Mouse (Mus musculus) mouse trophoblast stem cell (cell line): ENCODE results near the gene Lrrc8d.

ENCODE experiments used
- in situ Hi-C, 2 experiments: fragments of 300-500 bp; cut with MseI, MboI; formaldehyde crosslinking; loops; 2 replicates in 1 of 2; 3 replicates in 1 of 2; pipeline ENCODE4 v1.15.1; 2025

Gene Lrrc8d

DNA sequence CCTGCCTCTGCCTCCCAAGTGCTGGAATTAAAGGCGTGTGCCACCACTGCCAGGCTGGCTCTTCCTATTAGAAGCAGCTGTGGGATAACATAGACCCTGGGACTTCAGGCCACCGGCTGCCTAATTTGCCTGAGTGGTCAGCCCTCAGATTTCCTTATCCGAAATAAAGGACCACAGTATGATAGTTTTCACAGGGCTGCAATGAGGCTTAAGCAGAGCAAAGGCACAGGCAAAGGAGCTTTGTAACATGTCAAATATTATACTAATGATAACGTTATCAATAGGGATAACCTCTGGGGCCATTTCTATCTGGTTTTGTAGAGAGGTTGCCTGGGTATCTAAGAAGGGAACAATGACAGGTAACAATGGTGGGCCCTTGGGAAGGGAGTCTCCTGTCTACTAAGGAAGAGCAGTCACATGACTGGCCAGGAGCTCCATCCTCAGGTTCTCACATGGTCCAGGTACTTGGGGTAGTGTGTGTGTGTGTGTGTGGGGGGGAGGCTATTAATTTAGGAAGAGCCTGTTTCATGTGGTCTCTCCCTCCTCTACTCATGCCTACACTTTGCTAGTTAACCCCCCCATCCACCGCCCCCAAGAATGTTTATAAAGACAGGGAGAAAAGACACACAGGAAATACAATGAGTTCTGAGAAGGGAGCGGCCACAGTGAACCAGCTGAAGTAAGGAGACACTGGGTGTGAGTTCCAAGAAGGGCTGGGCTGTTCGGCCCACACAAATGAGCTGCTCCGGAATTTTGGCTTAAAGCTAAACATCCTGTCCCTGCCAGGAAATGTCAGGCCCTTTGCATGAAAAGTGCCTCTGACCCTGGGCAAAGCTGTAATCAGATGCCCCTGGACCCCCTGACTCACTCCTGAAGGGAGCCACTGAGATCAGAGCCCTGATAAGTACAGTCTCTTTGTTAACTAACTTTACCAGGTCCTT, 159.3 kb downstream of the Lrrc8d start:
- in situ Hi-C loops, result no loop called here

DNA sequence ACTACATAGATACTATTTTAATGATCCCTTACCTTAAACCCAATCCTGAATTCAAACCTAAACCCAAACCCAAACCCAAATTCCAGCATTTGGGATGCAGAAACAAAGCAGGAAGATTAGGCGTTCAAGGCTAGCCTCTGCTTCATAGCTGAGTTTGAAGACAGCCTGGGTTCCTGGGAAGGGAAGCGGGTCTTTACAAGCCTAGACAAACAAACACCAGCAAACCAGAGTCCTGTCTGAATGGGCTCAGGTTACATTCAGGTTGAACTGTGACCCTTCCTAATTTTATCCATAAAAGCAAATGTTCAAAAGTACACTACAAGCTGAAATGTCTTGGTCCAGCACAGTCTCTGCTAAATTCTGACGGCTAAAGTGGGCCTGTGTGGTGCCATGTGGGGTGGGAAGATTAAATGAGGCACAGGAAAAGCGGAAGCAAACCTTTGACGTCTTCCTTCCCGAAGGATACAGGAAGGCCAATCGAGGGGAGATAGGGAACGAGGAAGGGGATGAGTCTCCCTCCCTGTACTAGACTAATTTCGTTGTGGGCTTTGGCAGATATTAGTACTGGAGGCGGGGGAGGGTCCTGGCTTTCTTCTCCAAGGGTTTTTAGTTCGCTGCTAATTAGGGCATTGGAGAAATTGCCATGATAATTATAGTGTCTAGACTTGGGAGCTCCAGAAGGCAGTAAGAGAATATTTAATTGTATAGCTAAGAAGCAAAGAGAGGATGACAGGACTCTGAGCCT, 160.1 kb downstream of the Lrrc8d start:
- in situ Hi-C loops, result no loop called here

DNA sequence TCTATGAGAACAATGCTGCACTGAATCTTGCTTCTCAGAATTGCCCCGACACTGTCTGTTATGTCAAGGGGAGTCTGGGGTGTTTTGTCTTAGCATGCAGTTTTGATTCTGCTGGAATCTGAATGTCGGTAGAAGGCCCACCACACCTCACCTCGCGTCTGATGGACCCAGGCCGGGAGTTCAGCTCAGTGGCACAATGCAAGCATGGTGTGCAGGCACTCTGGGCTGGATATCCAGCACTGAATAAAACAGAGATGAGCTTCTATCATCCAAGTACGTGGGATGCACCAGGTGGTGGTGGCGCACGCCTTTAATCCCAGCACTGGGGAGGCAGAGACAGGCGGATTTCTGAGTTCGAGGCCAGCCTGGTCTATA, 160.7 kb downstream of the Lrrc8d start:
- in situ Hi-C loops, result no loop called here

GRCm38 (mm10) chr5:105861616-105862015, 161.8 kb downstream of the Lrrc8d start:
- in situ Hi-C loops, result no loop called here

DNA sequence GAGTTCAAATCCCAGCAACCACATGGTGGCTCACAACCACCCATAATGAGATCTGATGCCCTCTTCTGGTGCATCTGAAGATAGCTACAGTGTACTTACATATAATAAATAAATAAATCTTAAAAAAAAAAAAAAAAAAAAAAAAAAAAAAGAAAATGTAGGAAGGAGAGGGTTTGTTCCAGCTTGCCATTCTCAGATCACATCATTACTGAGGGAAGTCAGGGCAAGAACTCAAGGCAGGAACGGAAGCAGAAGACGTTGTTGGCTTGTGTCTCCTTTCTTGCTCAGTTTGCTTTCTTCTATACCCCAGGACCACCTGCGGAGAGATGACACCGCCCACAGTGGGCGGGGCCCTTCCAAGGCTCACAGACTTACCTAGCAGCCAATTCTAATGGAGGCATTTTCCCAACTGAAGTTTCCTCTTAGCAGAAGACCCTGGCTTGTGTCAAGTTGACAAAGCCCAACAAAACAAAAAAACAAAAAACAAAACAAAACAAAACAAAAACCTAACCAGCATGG, 165.4 kb downstream of the Lrrc8d start:
- in situ Hi-C loops, result loop anchor here in 1 of 2 experiments (5.0 kb wide), 1 partner anchor 178 kb away; no protein-coding TSS in a partner anchor

DNA sequence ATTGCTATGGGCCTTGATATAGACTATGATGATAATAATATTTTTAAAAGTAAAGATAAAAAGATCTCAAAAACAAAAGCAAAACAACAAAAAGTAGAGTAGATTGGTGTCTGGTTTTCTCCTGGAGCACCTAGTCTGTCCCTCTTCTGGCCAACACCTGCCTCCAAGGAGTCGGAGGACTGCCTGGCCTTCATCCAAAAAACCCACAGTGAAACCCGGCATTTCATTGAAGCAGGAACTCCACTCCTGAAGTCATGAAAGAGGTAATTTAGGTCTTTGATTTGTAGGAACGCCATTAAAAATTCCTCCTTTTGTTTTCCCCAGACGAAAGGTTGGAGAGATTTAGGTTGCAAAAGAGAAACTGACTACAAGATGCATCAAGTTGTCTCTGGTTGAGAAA, 167.7 kb downstream of the Lrrc8d start:
- in situ Hi-C loops, result loop anchor here in 1 of 2 experiments (5.0 kb wide), 1 partner anchor 180 kb away; no protein-coding TSS in a partner anchor

GRCm38 (mm10) chr5:105867841-105868447, 168.2 kb downstream of the Lrrc8d start:
- in situ Hi-C loops, result loop anchor here in 1 of 2 experiments (5.0 kb wide), 1 partner anchor 181 kb away; no protein-coding TSS in a partner anchor

DNA sequence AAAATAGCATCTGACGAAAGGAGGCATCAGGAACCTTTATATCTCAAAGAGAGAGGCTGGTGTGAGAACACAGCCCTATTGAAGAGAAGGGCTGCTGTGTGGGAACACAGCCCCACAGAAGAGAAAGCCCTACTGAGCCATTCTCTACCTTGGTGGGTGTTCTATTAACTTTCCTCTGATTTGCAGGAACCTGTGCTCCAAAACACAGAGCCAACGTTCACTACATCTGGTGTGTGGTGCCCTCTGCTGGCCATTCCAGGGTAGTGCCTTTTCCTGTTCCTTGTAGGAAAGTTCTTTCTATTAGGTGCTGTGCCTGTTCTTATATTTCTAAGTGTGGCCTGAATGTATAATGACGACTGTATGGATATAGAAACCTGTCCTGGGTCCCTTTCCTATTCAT, 168.8 kb downstream of the Lrrc8d start:
- in situ Hi-C loops, result loop anchor here in 1 of 2 experiments (5.0 kb wide), 1 partner anchor 181 kb away; no protein-coding TSS in a partner anchor

- in situ Hi-C loops, result loop anchor here (5.0 to 10.0 kb wide), 4 partner anchors 182 to 465 kb away; no protein-coding TSS in a partner anchor
Observed at GRCm38 (mm10) chr5:105869739-105870138, 170.0 kb downstream of the Lrrc8d start.

- in situ Hi-C loops, result loop anchor here (5.0 to 10.0 kb wide), 3 partner anchors 186 to 466 kb away; no protein-coding TSS in a partner anchor
Observed at GRCm38 (mm10) chr5:105871140-105871539, 171.4 kb downstream of the Lrrc8d start.

DNA sequence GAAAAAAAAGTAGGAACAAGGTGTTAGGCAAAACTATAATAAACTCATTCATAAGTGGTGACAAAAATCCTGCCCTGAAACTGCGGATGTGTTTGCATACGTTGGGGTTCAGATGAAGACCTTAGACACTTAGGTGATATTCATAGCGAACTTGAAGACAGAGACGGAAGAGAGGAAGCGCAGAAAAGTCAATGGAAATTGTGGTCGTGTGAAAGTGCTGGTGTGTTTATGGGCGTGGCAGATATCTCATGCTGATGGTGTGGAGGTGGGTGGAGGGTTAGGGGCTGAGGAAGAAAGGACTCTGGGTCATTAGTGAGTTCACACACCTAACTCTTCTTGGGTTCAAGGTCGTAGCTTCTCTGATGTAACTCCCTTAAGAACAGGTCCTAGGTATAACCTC, 172.4 kb downstream of the Lrrc8d start:
- in situ Hi-C loops, result loop anchor here (5.0 to 10.0 kb wide), 3 partner anchors 187 to 467 kb away; no protein-coding TSS in a partner anchor

DNA sequence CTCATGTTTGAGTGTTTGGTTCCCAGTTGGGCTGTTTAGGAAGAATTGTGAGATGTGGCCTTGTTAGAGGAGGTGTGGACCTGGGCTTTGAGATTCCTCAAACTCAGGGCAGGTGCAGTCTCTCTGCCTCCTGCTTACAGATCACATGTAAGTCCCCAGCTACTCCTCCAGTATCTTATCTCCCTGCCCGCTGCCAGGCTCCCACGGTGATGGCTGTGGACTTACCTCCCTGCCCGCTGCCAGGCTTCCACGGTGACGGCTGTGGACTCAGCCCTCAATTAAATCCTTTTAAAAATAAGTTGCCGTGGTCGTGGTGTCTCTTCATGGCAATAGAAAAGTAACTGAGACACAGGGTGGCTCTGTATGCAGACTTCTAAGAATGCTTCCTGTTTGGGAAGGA, 173.1 kb downstream of the Lrrc8d start:
- in situ Hi-C loops, result loop anchor here (5.0 to 10.0 kb wide), 3 partner anchors 188 to 468 kb away; no protein-coding TSS in a partner anchor

- in situ Hi-C loops, result loop anchor here (5.0 to 10.0 kb wide), 3 partner anchors 189 to 469 kb away; no protein-coding TSS in a partner anchor
Observed at GRCm38 (mm10) chr5:105873774-105874173, 174.0 kb downstream of the Lrrc8d start.

GRCm38 (mm10) chr5:105874476-105874875, 174.7 kb downstream of the Lrrc8d start:
- in situ Hi-C loops, result loop anchor here (5.0 to 10.0 kb wide), 3 partner anchors 190 to 470 kb away; no protein-coding TSS in a partner anchor

- in situ Hi-C loops, result loop anchor here in 1 of 2 experiments (10.0 kb wide), 2 partner anchors 191 to 471 kb away; no protein-coding TSS in a partner anchor
Observed at GRCm38 (mm10) chr5:105876068-105876924, 176.5 kb downstream of the Lrrc8d start, which contains the start of gene Zfp326. Gene Zfp326, plus strand, starts transcription at chr5:105876565.

DNA sequence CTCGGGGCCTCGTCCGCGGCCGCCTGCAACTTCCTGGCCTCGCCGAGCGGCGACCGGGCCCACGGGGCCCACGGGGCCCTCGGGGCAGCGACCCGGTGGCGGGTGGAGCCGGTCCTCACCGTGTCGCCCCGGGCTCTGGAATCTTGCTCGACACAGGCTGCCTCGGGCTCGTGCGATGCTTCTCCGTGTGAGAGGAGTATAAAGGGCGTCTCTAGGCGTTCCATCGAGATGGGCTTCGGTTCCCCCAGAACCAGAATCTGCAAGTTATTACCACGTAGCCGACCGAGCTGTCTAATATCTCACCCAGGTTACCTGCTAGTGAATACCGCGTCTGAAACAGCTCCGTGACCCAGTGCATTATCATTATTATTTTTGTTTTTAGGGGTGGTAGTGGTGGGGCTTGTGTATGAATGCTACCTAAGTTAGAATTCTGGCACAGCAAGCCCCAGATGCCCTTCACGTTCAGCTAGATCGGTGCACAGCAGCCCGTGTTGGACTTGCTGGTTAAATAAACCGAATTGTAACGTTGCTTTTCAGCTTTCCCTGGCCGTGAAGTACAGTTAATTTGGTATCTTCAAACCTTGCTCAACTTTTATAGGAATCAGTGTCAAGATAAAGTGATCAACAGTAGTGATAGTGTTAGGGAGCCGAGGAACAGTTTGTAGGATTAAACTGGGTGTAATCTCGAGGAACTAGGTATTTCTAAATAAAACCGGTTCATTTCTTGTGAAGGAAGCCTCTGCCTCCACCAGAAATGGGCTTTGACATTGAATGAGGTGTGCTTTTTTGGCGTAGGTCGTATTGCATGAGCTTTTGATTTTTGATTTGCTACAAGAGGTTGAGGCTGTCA, 177.4 kb downstream of the Lrrc8d start:
- in situ Hi-C loops, result loop anchor here in 1 of 2 experiments (10.0 kb wide), 2 partner anchors 192 to 472 kb away; no protein-coding TSS in a partner anchor
